Mouse (Mus musculus) cortical plate, adult 2 months (tissue): Measurements from ENCODE around the gene Nebl. TPM values are rescaled to one million over a fixed set of nuclear protein-coding genes. Genes with fewer than 3 reads are reported as not detected.
"Not testable (repeated sequence)": the region's sequence is repeated elsewhere in the genome, so short reads cannot be mapped to it uniquely, and the experiment has no call there.

Experiments
- H3K27ac ChIP-seq: fragments of 200-500 bp; 2 replicates; pipeline ENCODE4 v1.5.1; 2012; ENCODE audit warnings: low read length, control low read depth, inconsistent platforms; ENCODE audit not compliant: insufficient read depth
- H3K4me1 ChIP-seq: fragments of 200-500 bp; 2 replicates; pipeline ENCODE4 v1.6.1; 2011; ENCODE audit warnings: low read length; ENCODE audit not compliant: control insufficient read depth, insufficient read depth
- H3K4me3 ChIP-seq: fragments of 200-500 bp; 2 replicates; pipeline ENCODE4 v1.5.1; 2011; ENCODE audit warnings: mild to moderate bottlenecking, low read length, control low read depth; ENCODE audit not compliant: insufficient read depth
- CTCF ChIP-seq: fragments of 200-500 bp; IDR thresholded peaks from 2 replicates; pipeline ENCODE4 v1.5.1; 2011; ENCODE audit warnings: mild to moderate bottlenecking, control low read depth, low read length; ENCODE audit not compliant: insufficient read depth; ENCODE audit errors: extremely low read depth
- POLR2A ChIP-seq: fragments of 200-500 bp; IDR thresholded peaks from 2 replicates; pipeline ENCODE4 v1.6.1; 2011; ENCODE audit warnings: mild to moderate bottlenecking, low read length, control low read depth; ENCODE audit not compliant: insufficient read depth; ENCODE audit errors: extremely low read depth
- polyA plus RNA-seq: library from polyadenylated mRNA; depleted of rRNA; stranded (reverse); fragments of >200 nt; gene quantifications from 2 replicates; pipeline ENCODE4 v1.2.3, GENCODE M21; 2012

Nebl gene
- polyA plus RNA-seq, 1 experiment: 36.6 TPM

- Histone ChIP-seq H3K4me1 (no peaks in the 10 kb centered on the region), H3K4me3 (no peak overlapping the region), H3K27ac (no peak overlapping the region)
- TF ChIP-seq CTCF (no peak), POLR2A (no peak)
Measured at GRCm38 (mm10) chr2:17344643-17345042, 386.6 kb downstream of the Nebl start.

DNA sequence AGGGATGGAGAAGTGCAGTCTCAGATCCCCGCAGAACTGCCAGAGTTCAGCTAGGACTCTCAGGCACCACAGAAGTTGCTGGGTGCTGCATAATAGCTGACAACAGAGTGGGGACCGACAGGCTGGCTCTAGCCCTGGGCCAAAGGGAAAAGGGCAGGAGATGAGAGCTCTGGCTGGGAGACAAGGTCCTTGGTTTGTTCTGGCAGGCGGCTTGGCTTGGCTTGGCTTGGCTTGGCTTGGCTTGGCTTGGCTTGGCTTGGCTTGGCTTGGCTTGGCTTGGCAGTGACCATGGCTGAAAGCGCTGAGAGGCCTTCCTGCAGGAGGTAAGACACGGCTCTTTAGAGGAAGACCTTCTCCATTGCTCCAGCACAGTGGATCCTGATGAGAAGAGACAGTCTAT, 395.8 kb downstream of the Nebl start:
- TF ChIP-seq POLR2A (no peak), CTCF (no peak)
- no peak overlapping the region for H3K4me3 ChIP-seq
- no peaks in the 10 kb centered on the region for H3K4me1 ChIP-seq
- no peak overlapping the region for H3K27ac ChIP-seq

GRCm38 (mm10) chr2:17326590-17326989, 404.7 kb downstream of the Nebl start:
- TF ChIP-seq CTCF (no peak), POLR2A (no peak)
- Histone ChIP-seq H3K27ac (no peak overlapping the region), H3K4me1 (no peaks in the 10 kb centered on the region), H3K4me3 (no peak overlapping the region)

DNA sequence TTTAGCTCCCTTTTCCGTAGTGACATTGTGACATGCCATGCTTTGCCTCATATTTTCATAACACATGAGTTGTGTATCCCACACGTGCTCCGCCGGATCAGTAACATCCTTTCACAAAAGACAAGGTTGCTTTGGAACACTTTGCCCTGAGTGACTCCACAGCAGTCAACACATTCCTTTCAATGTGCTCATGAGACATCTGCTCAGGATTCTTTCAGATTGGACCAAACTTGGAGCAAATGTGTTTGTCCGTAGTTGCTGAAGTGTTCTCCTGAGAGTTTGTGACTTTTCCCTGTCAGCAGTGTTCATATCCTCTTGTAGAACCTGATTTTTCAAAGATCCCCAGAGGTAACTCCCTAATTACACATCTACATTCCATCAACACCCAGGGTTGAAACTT, 414.4 kb downstream of the Nebl start:
- Histone ChIP-seq H3K27ac (no peak overlapping the region), H3K4me1 (no peaks in the 10 kb centered on the region), H3K4me3 (no peak overlapping the region)
- TF ChIP-seq CTCF (no peak), POLR2A (no peak)

DNA sequence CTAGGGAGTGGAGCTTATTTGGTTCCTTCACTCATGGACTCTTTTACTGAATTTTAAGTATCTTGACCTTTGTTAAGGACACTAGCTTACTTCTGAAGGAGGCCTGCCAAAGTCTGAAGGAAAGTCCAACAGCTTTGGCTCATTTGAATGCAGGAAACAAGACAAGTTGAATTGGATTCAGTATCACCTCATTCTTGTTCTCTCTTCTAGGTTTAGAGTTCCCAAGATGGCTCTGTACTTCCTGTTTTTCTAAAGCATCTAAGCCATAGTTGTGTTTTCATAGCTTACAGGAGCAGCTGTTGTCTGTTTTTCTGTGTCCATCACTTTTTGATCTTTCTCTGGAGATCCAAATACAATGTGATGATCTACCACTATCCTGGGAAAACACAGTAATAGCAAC, 429.9 kb downstream of the Nebl start:
- H3K4me3 ChIP-seq: no peak overlapping the region
- no peaks in the 10 kb centered on the region for H3K4me1 ChIP-seq
- no peak for TF ChIP-seq CTCF
- TF ChIP-seq POLR2A: no peak
- no peak overlapping the region for H3K27ac ChIP-seq

GRCm38 (mm10) chr2:17297496-17297895, 433.8 kb downstream of the Nebl start:
- Histone ChIP-seq H3K27ac (no peak overlapping the region), H3K4me1 (no peaks in the 10 kb centered on the region), H3K4me3 (no peak overlapping the region)
- TF ChIP-seq CTCF: no peak
- TF ChIP-seq POLR2A: no peak

DNA sequence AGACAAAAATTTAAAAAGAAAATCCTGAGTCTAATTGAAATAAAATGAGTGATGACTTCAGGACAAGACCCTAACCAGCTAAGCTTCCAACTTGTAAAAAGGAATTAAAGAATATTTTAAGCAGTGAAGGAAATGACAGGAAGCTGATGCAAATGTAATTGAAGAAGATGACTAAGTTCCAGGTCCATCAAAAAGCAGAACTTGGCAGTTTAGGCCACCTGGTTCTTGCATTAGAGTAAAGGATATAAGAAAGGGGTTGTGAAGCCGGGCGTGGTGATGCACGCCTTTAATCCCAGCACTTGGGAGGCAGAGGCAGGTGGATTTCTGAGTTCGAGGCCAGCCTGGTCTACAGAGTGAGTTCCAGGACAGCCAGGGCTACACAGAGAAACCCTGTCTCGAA, 436.0 kb downstream of the Nebl start:
- not testable (repeated sequence) for H3K4me3 ChIP-seq, H3K4me1 ChIP-seq, H3K27ac ChIP-seq
